ENCODE assay signal across 14 mouse cellular contexts in the genomic region with DNA sequence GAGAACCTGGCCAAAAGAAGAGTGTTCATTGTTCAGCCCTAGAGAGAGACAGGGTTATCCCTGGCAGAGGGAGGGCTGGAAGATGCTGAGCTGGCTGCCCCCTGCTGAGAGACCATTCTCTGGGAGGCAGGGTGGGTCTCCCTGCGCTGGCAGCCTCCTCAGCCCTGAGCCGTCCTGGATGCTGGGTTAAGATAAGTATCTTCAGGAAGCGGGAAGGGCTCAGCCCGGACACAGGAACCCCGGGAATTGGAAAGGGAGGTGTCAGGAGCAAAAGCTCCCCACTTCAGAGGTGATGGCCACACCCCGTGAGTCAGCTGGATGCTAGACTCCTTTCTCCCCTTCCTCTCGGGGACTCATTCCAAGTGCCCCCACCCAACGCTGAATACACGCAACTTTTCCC.
A peak's percentile ranks its signal among the peaks of the same experiment; 100 is the strongest.
DNase-seq lines count a peak whose midpoint lies in the region.
"Had no signal": no experiment of that assay in that cellular context is flagged by ENCODE, and none has a peak within 500 bp of the region (broad histone marks: within the 10 kb centered on the region; RNA-seq: fewer than 3 reads in every experiment).

No protein-coding gene starts in this region.

- H3K27ac ChIP-seq in forebrain, embryonic 10.5 days: no peak overlapping the region
- H3K27ac ChIP-seq: limb, embryonic 13.5 days; liver, embryonic 15.5 days; midbrain, embryonic 15.5 days had no signal

- H3K4me3 ChIP-seq in forebrain, embryonic 10.5 days: no peak overlapping the region
- H3K4me3 ChIP-seq: limb, embryonic 13.5 days; liver, embryonic 15.5 days; midbrain, embryonic 15.5 days had no signal

- DNase-seq in gastrocnemius, postnatal 25 days: peak; percentile 35
- DNase-seq in gastrocnemius, postnatal 36 days: no peak
- DNase-seq in ES-CJ7 (ENCODE audit: low read depth, low spot score): peak; percentile 51
- peak; percentile 54 to 75 for DNase-seq in heart, adult 9 months (ENCODE audit: low spot score in 2 of 2)
- peak; percentile 51 to 76 for DNase-seq in kidney, postnatal 36 days
- no peak for DNase-seq in right cerebral cortex, postnatal 25 days
- no peak for DNase-seq in thymus, postnatal 0 days (ENCODE audit: low spot score)
- DNase-seq in forebrain, embryonic 10.5 days (ENCODE audit: extremely low spot score, low spot score): no peak
- DNase-seq: B cell, adult 2 months; cerebellum, adult 9-11 months; thymus, postnatal 4 days had no signal

- H3K27me3 ChIP-seq in forebrain, embryonic 10.5 days (ENCODE audit: poor library complexity, severe bottlenecking): 0 out of 2 replicates have a peak, but pooled peaks cover 4% of the 10 kb centered on the region
- H3K27me3 ChIP-seq: limb, embryonic 13.5 days; liver, embryonic 15.5 days; midbrain, embryonic 15.5 days had no signal

- WGBS in forebrain, embryonic 10.5 days: 56% methylated on average over 9 of the region's 9 CpGs

- peaks cover under 1% of the 10 kb centered on the region; the same call in 1 of the 2 replicates for H3K4me1 ChIP-seq in forebrain, embryonic 10.5 days
- H3K4me1 ChIP-seq: limb, embryonic 13.5 days; liver, embryonic 15.5 days; midbrain, embryonic 15.5 days had no signal

- no peaks in the 10 kb centered on the region for H3K9me3 ChIP-seq in forebrain, embryonic 10.5 days
- H3K9me3 ChIP-seq: limb, embryonic 13.5 days; liver, embryonic 15.5 days; midbrain, embryonic 15.5 days had no signal

- no peaks in the 10 kb centered on the region for H3K36me3 ChIP-seq in forebrain, embryonic 10.5 days (replicated peaks)
- H3K36me3 ChIP-seq: limb, embryonic 13.5 days; liver, embryonic 15.5 days; midbrain, embryonic 15.5 days had no signal

- intact Hi-C loops in gastrocnemius, postnatal 36 days (cut with DNase I): no loop called here

Comparison
In these comparisons a context has a peak if more than half of its experiments do, and no peak if none do; other contexts are left out.
1. DNase-seq: peak in gastrocnemius, postnatal 25 days (single experiment), ES-CJ7 (single experiment), heart, adult 9 months (2 of 2) and kidney, postnatal 36 days (2 of 2); none in gastrocnemius, postnatal 36 days (0 of 2), right cerebral cortex, postnatal 25 days (single experiment), thymus, postnatal 0 days (single experiment) and forebrain, embryonic 10.5 days (single experiment).